Mouse (Mus musculus): ENCODE measurements around the gene B4galt1. TPM values are rescaled to one million over a fixed set of nuclear protein-coding genes. Genes with fewer than 3 reads are reported as not detected.
A peak's percentile ranks its signal among the peaks of the same experiment; 100 is the strongest.
"Not testable (repeated sequence)": the region's sequence is repeated elsewhere in the genome, so short reads cannot be mapped to it uniquely, and the experiment has no call there.

B4galt1 gene
- polyA plus RNA-seq, 1 experiment from 2014 or later = 40.0 TPM

GRCm38 (mm10) chr4:40810481-40810880 is 43.3 kb downstream of the B4galt1 start:
- no peak overlapping the region for H3K4me2 ChIP-seq
- ATAC-seq = no peak
- peaks cover 99% of the 10 kb centered on the region for H3K36me3 ChIP-seq
- 67% methylated on average over 5 of the region's 5 CpGs for WGBS (ENCODE audit: insufficient replicate concordance)
- H3K9ac ChIP-seq = no peak overlapping the region
- no peaks in the 10 kb centered on the region for H3K27me3 ChIP-seq (replicated peaks)
- no peaks in the 10 kb centered on the region for H3K9me3 ChIP-seq (replicated peaks)
- H3K27ac ChIP-seq = no peak overlapping the region
- peaks cover 11% of the 10 kb centered on the region for H3K4me1 ChIP-seq
- H3K4me3 ChIP-seq = no peak overlapping the region

GRCm38 (mm10) chr4:40807382-40807781 is 46.4 kb downstream of the B4galt1 start:
- no peak for ATAC-seq
- Histone ChIP-seq H3K9me3 (replicated peaks) (no peaks in the 10 kb centered on the region), H3K27me3 (replicated peaks) (no peaks in the 10 kb centered on the region), H3K4me1 (0 out of 2 replicates have a peak, but pooled peaks cover under 1% of the 10 kb centered on the region), H3K36me3 (peaks cover 97% of the 10 kb centered on the region), H3K4me2 (no peak overlapping the region), H3K27ac (no peak overlapping the region), H3K4me3 (no peak overlapping the region), H3K9ac (no peak overlapping the region)
- 82% methylated on average over 4 of the region's 4 CpGs for WGBS (ENCODE audit: insufficient replicate concordance)

GRCm38 (mm10) chr4:40805401-40805800 is 48.4 kb downstream of the B4galt1 start:
- 90% methylated on average over 8 of the region's 8 CpGs for WGBS (ENCODE audit: insufficient replicate concordance)
- Histone ChIP-seq H3K4me1 (peaks cover 19% of the 10 kb centered on the region), H3K9ac (no peak overlapping the region), H3K27me3 (replicated peaks) (no peaks in the 10 kb centered on the region), H3K9me3 (replicated peaks) (no peaks in the 10 kb centered on the region), H3K36me3 (peaks cover 91% of the 10 kb centered on the region), H3K4me3 (no peak overlapping the region), H3K27ac (no peak overlapping the region), H3K4me2 (no peak overlapping the region)
- ATAC-seq = no peak

- peaks cover 19% of the 10 kb centered on the region for H3K4me1 ChIP-seq
- 80% methylated on average over 3 of the region's 3 CpGs for WGBS (ENCODE audit: insufficient replicate concordance)
- H3K9ac ChIP-seq = no peak overlapping the region
- no peak overlapping the region for H3K27ac ChIP-seq
- peaks cover 67% of the 10 kb centered on the region for H3K36me3 ChIP-seq
- no peaks in the 10 kb centered on the region for H3K9me3 ChIP-seq (replicated peaks)
- ATAC-seq = no peak
- no peaks in the 10 kb centered on the region for H3K27me3 ChIP-seq (replicated peaks)
- H3K4me3 ChIP-seq = no peak overlapping the region
- no peak overlapping the region for H3K4me2 ChIP-seq
Observed at GRCm38 (mm10) chr4:40802787-40803186, 51.0 kb downstream of the B4galt1 start.

GRCm38 (mm10) chr4:40801908-40802307 is 51.9 kb downstream of the B4galt1 start:
- Histone ChIP-seq H3K27me3 (replicated peaks) (no peaks in the 10 kb centered on the region), H3K4me3 (no peak overlapping the region), H3K9ac (no peak overlapping the region), H3K36me3 (peaks cover 64% of the 10 kb centered on the region), H3K27ac (no peak overlapping the region), H3K4me2 (no peak overlapping the region), H3K4me1 (peaks cover 19% of the 10 kb centered on the region), H3K9me3 (replicated peaks) (no peaks in the 10 kb centered on the region)
- ATAC-seq = no peak
- WGBS (ENCODE audit: insufficient replicate concordance) = 93% methylated on average over 4 of the region's 4 CpGs

GRCm38 (mm10) chr4:40800873-40801272 is 52.9 kb downstream of the B4galt1 start:
- WGBS (ENCODE audit: insufficient replicate concordance) = 41% methylated on average over 3 of the region's 3 CpGs
- no peaks in the 10 kb centered on the region for H3K9me3 ChIP-seq (replicated peaks)
- H3K27me3 ChIP-seq (replicated peaks) = no peaks in the 10 kb centered on the region
- peaks cover 55% of the 10 kb centered on the region for H3K36me3 ChIP-seq
- H3K4me1 ChIP-seq = peaks cover 19% of the 10 kb centered on the region
- ATAC-seq = peak; percentile 58; the same call in 1 of the 2 replicates
- H3K9ac ChIP-seq = no peak overlapping the region
- H3K27ac ChIP-seq = peak overlapping the region; percentile 31
- H3K4me3 ChIP-seq = no peak overlapping the region
- H3K4me2 ChIP-seq = no peak overlapping the region

GRCm38 (mm10) chr4:40798833-40799555 is 54.8 kb downstream of the B4galt1 start:
- ATAC-seq; H3K9me3 ChIP-seq (replicated peaks); H3K27ac ChIP-seq; H3K4me2 ChIP-seq; H3K4me3 ChIP-seq; H3K9ac ChIP-seq; H3K27me3 ChIP-seq (replicated peaks): not testable (repeated sequence)
- H3K4me1 ChIP-seq = peaks cover 19% of the 10 kb centered on the region
- WGBS (ENCODE audit: insufficient replicate concordance) = 73% methylated on average over 2 of the region's 2 CpGs
- peaks cover 37% of the 10 kb centered on the region for H3K36me3 ChIP-seq

- H3K4me2 ChIP-seq = no peak overlapping the region
- H3K4me3 ChIP-seq = no peak overlapping the region
- ATAC-seq = no peak
- peaks cover 3% of the 10 kb centered on the region; the same call in 1 of the 2 replicates for H3K4me1 ChIP-seq
- H3K9me3 ChIP-seq (replicated peaks) = no peaks in the 10 kb centered on the region
- no peak overlapping the region for H3K27ac ChIP-seq
- no peaks in the 10 kb centered on the region for H3K27me3 ChIP-seq (replicated peaks)
- H3K9ac ChIP-seq = no peak overlapping the region
- peaks cover 7% of the 10 kb centered on the region for H3K36me3 ChIP-seq
- 86% methylated on average over 3 of the region's 3 CpGs for WGBS (ENCODE audit: insufficient replicate concordance)
Observed at GRCm38 (mm10) chr4:40795761-40796160, 58.0 kb downstream of the B4galt1 start.

GRCm38 (mm10) chr4:40794320-40794719 is 59.5 kb downstream of the B4galt1 start:
- Histone ChIP-seq H3K27me3 (replicated peaks) (no peaks in the 10 kb centered on the region), H3K27ac (no peak overlapping the region), H3K4me1 (no peaks in the 10 kb centered on the region), H3K9me3 (replicated peaks) (no peaks in the 10 kb centered on the region), H3K9ac (no peak overlapping the region), H3K4me3 (no peak overlapping the region), H3K36me3 (peaks cover 7% of the 10 kb centered on the region), H3K4me2 (no peak overlapping the region)
- ATAC-seq = no peak

GRCm38 (mm10) chr4:40791176-40791575 is 62.6 kb downstream of the B4galt1 start:
- Histone ChIP-seq H3K4me2 (no peak overlapping the region), H3K27ac (no peak overlapping the region), H3K27me3 (replicated peaks) (no peaks in the 10 kb centered on the region), H3K4me1 (no peaks in the 10 kb centered on the region), H3K9me3 (replicated peaks) (no peaks in the 10 kb centered on the region), H3K36me3 (no peaks in the 10 kb centered on the region), H3K4me3 (no peak overlapping the region), H3K9ac (no peak overlapping the region)
- 87% methylated on average over 4 of the region's 4 CpGs for WGBS (ENCODE audit: insufficient replicate concordance)
- no peak for ATAC-seq

- Histone ChIP-seq H3K4me3 (no peak overlapping the region), H3K27ac (no peak overlapping the region), H3K36me3 (no peaks in the 10 kb centered on the region), H3K9ac (no peak overlapping the region), H3K4me2 (no peak overlapping the region), H3K9me3 (replicated peaks) (no peaks in the 10 kb centered on the region), H3K27me3 (replicated peaks) (no peaks in the 10 kb centered on the region), H3K4me1 (peaks cover 19% of the 10 kb centered on the region)
- no peak for ATAC-seq
- WGBS (ENCODE audit: insufficient replicate concordance) = 78% methylated on average over 4 of the region's 4 CpGs
Observed at GRCm38 (mm10) chr4:40786578-40786977, 67.2 kb downstream of the B4galt1 start.

GRCm38 (mm10) chr4:40785620-40786166 is 68.1 kb downstream of the B4galt1 start:
- peaks cover 27% of the 10 kb centered on the region for H3K4me1 ChIP-seq
- peak; percentile 74 for ATAC-seq
- WGBS (ENCODE audit: insufficient replicate concordance) = 54% methylated on average over 9 of the region's 9 CpGs
- H3K27ac ChIP-seq = no peak overlapping the region
- H3K4me2 ChIP-seq = no peak overlapping the region
- H3K27me3 ChIP-seq (replicated peaks) = no peaks in the 10 kb centered on the region
- no peaks in the 10 kb centered on the region for H3K9me3 ChIP-seq (replicated peaks)
- no peak overlapping the region for H3K4me3 ChIP-seq
- H3K36me3 ChIP-seq = no peaks in the 10 kb centered on the region
- no peak overlapping the region for H3K9ac ChIP-seq
